Mouse (Mus musculus) kidney, adult 2 months (tissue): ENCODE results near the gene Bpnt1. TPM values are rescaled to one million over a fixed set of nuclear protein-coding genes. Genes with fewer than 3 reads are reported as not detected.

Source experiments
- DNase-seq: peaks from one replicate; pipeline ENCODE4 v3.0.0; 2021
- H3K27ac ChIP-seq: fragments of 200-500 bp; 2 replicates; pipeline ENCODE4 v1.5.1; 2012; ENCODE audit warnings: low read depth, low read length, control low read depth, inconsistent platforms; ENCODE audit not compliant: insufficient read depth
- H3K27me3 ChIP-seq: fragments of 200-500 bp; replicated peaks from 2 replicates; pipeline ENCODE4 v1.6.1; 2012; ENCODE audit warnings: mild to moderate bottlenecking, moderate library complexity, low read length, inconsistent platforms; ENCODE audit not compliant: control insufficient read depth, insufficient read depth
- H3K36me3 ChIP-seq: fragments of 200-500 bp; 2 replicates; pipeline ENCODE4 v1.6.1; 2012; ENCODE audit warnings: mild to moderate bottlenecking, moderate library complexity, low read length, inconsistent platforms; ENCODE audit not compliant: control insufficient read depth, insufficient read depth
- H3K4me1 ChIP-seq: fragments of 200-500 bp; 2 replicates; pipeline ENCODE4 v1.6.1; 2011; ENCODE audit warnings: low read length; ENCODE audit not compliant: control insufficient read depth, insufficient read depth
- H3K4me3 ChIP-seq: fragments of 200-500 bp; 2 replicates; pipeline ENCODE4 v1.5.1; 2011; ENCODE audit warnings: mild to moderate bottlenecking, low read depth, low read length, control low read depth; ENCODE audit not compliant: insufficient read depth
- CTCF ChIP-seq: fragments of 200-500 bp; conservative IDR thresholded peaks from 2 replicates; pipeline ENCODE4 v1.5.1; 2011; ENCODE audit warnings: low read depth, mild to moderate bottlenecking, control low read depth, low read length, moderate library complexity, mixed read lengths; ENCODE audit not compliant: insufficient read depth, insufficient read length
- POLR2A ChIP-seq: fragments of 200-500 bp; IDR thresholded peaks from one replicate; pipeline ENCODE4 v1.6.1; 2011; ENCODE audit warnings: low read depth, low read length, control low read depth
- WGBS: fragments of 180-500 bp; shearing (Covaris S2); methylation state at CpG from one replicate; pipeline ENCODE4 v1.1.7; 2018; 5-methylcytosine and 5-hydroxymethylcytosine counted together
- polyA plus RNA-seq: library from polyadenylated mRNA; depleted of rRNA; stranded (reverse); fragments of >200 nt; gene quantifications from 2 replicates; pipeline ENCODE4 v1.2.3, GENCODE M21; 2012

Gene Bpnt1
- polyA plus RNA-seq, 1 experiment: 464 TPM

GRCm38 (mm10) chr1:185329851-185330250, 2.1 kb upstream of the Bpnt1 start:
- Histone ChIP-seq H3K4me1 (peaks cover 4% of the 10 kb centered on the region; the same call in 1 of the 2 replicates), H3K36me3 (peaks cover under 1% of the 10 kb centered on the region; the same call in 1 of the 2 replicates), H3K27me3 (no peaks in the 10 kb centered on the region), H3K27ac (no peak overlapping the region), H3K4me3 (no peak overlapping the region)
- TF ChIP-seq POLR2A: no peak
- TF ChIP-seq CTCF: no peak
- WGBS: 93% methylated on average over 8 of the region's 8 CpGs
- no peak for DNase-seq

GRCm38 (mm10) chr1:185331364-185331763, 585 bp upstream of the Bpnt1 start:
- Histone ChIP-seq H3K4me1 (peaks cover 12% of the 10 kb centered on the region; the same call in 1 of the 2 replicates), H3K27me3 (no peaks in the 10 kb centered on the region), H3K27ac (no peak overlapping the region), H3K4me3 (no peak overlapping the region), H3K36me3 (no peaks in the 10 kb centered on the region)
- whole genome bisulfite sequencing: 43% methylated on average over 5 of the region's 5 CpGs
- no peak for TF ChIP-seq CTCF
- no peak for TF ChIP-seq POLR2A
- DNase-seq: no peak

- no peak overlapping the region for H3K4me3 ChIP-seq
- H3K36me3 ChIP-seq: no peaks in the 10 kb centered on the region
- no peak overlapping the region for H3K27ac ChIP-seq
- WGBS: 54% methylated on average over 5 of the region's 5 CpGs
- TF ChIP-seq POLR2A (no peak), CTCF (no peak)
- H3K4me1 ChIP-seq: peaks cover 12% of the 10 kb centered on the region; the same call in 1 of the 2 replicates
- peak; percentile 63 for DNase-seq
- no peaks in the 10 kb centered on the region for H3K27me3 ChIP-seq
Measured at GRCm38 (mm10) chr1:185333651-185334050, 1.7 kb downstream of the Bpnt1 start.

GRCm38 (mm10) chr1:185334136-185334535, 2.2 kb downstream of the Bpnt1 start:
- Histone ChIP-seq H3K27me3 (no peaks in the 10 kb centered on the region), H3K36me3 (no peaks in the 10 kb centered on the region), H3K4me1 (peaks cover 12% of the 10 kb centered on the region; the same call in 1 of the 2 replicates), H3K4me3 (no peak overlapping the region), H3K27ac (0 out of 2 replicates have a peak overlapping the region, but pooled peaks have one; percentile 64)
- WGBS: 79% methylated on average over 4 of the region's 4 CpGs
- DNase-seq: no peak
- TF ChIP-seq POLR2A (no peak), CTCF (no peak)

- Histone ChIP-seq H3K27me3 (no peaks in the 10 kb centered on the region), H3K4me3 (no peak overlapping the region), H3K36me3 (peaks cover 2% of the 10 kb centered on the region; the same call in 1 of the 2 replicates), H3K4me1 (peaks cover 12% of the 10 kb centered on the region; the same call in 1 of the 2 replicates), H3K27ac (peak overlapping the region; percentile 64; the same call in 1 of the 2 replicates)
- DNase-seq: peak; percentile 60
- 49% methylated on average over 6 of the region's 6 CpGs for WGBS
- TF ChIP-seq POLR2A (no peak), CTCF (no peak)
Measured at GRCm38 (mm10) chr1:185335231-185335765, 3.3 kb downstream of the Bpnt1 start.

- DNase-seq: no peak
- TF ChIP-seq CTCF (no peak), POLR2A (no peak)
- H3K36me3 ChIP-seq: peaks cover 3% of the 10 kb centered on the region; the same call in 1 of the 2 replicates
- no peak overlapping the region for H3K4me3 ChIP-seq
- H3K4me1 ChIP-seq: peaks cover 12% of the 10 kb centered on the region; the same call in 1 of the 2 replicates
- no peaks in the 10 kb centered on the region for H3K27me3 ChIP-seq
- H3K27ac ChIP-seq: no peak overlapping the region
- WGBS: 27% methylated on average over 3 of the region's 3 CpGs
Measured at GRCm38 (mm10) chr1:185336535-185336934, 4.6 kb downstream of the Bpnt1 start.

- Histone ChIP-seq H3K4me1 (no peaks in the 10 kb centered on the region), H3K4me3 (no peak overlapping the region), H3K27ac (no peak overlapping the region), H3K36me3 (peaks cover 5% of the 10 kb centered on the region; the same call in 1 of the 2 replicates), H3K27me3 (no peaks in the 10 kb centered on the region)
- DNase-seq: no peak
- 98% methylated on average over 4 of the region's 4 CpGs for WGBS
- TF ChIP-seq POLR2A (no peak), CTCF (no peak)
Measured at GRCm38 (mm10) chr1:185342441-185342840, 10.5 kb downstream of the Bpnt1 start.
